Mouse (Mus musculus): ENCODE measurements around the gene Klhl3. TPM values are rescaled to one million over a fixed set of nuclear protein-coding genes. Genes with fewer than 3 reads are reported as not detected.

Gene Klhl3
- polyA plus RNA-seq, 1 experiment: 0.50 TPM

DNA sequence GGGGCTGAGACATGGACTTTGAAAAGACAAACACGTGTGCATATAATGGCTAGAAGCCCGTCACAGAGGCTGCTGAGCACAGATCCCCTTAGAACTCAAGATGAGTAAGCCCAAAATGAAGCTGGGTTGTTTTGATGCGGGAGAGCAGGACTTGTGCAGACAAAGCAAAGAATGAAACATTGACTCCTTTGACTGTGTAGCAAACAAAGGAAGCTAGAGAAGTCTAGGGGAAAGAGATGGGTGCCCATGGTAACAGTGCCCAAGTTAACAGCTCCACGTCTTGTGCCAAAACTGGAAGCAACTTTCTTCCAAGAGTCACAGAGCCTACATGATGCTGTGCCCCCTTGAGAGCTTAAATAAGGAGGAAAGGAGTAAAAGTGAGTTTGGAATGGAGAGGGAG lies 59.8 kb downstream of the Klhl3 start:
- WGBS: 85% methylated on average over 4 of the region's 4 CpGs
- Histone ChIP-seq H3K4me1 (ENCODE audit: control insufficient read depth, insufficient read depth, low read length) (no peaks in the 10 kb centered on the region; the same call in 1 of the 2 replicates), H3K4me3 (replicated peaks; ENCODE audit: control insufficient read depth, low read depth, low read length) (no peak overlapping the region), H3K27ac (ENCODE audit: control insufficient read depth, insufficient read depth, low read depth, low read length, poor library complexity) (no peak overlapping the region)
- TF ChIP-seq POLR2A (IDR thresholded peaks at IDR 0.05; ENCODE audit: borderline replicate concordance, control insufficient read depth, low read depth, low read length) (no peak), CTCF (IDR thresholded peaks at IDR 0.05; ENCODE audit: control insufficient read depth, insufficient read depth, low read length) (no peak)

DNA sequence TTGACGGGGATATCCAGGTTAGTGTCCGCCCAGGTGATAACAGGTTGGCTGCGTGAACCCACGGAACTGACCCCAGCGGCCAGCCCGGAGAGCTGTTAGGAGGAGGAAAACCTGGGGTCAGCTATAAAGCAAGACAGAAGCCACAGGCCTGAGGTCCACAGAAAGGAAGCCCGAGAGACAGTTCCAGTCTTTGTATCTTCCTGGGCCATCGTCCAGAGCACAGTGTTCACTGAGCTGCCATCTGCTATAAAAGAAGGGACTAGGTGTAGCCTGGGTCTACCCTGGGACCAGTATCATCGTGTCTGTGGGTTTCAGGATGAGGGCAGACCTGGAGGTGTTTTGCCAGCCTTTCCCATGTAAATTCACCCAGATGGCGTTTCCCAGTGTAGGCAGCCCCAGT lies 61.7 kb downstream of the Klhl3 start:
- Histone ChIP-seq H3K4me1 (ENCODE audit: control insufficient read depth, insufficient read depth, low read length) (no peaks in the 10 kb centered on the region), H3K4me3 (replicated peaks; ENCODE audit: control insufficient read depth, low read depth, low read length) (no peak overlapping the region), H3K27ac (ENCODE audit: control insufficient read depth, insufficient read depth, low read depth, low read length, poor library complexity) (no peak overlapping the region)
- whole genome bisulfite sequencing: 82% methylated on average over 10 of the region's 10 CpGs
- TF ChIP-seq CTCF (IDR thresholded peaks at IDR 0.05; ENCODE audit: control insufficient read depth, insufficient read depth, low read length) (no peak), POLR2A (IDR thresholded peaks at IDR 0.05; ENCODE audit: borderline replicate concordance, control insufficient read depth, low read depth, low read length) (no peak)

DNA sequence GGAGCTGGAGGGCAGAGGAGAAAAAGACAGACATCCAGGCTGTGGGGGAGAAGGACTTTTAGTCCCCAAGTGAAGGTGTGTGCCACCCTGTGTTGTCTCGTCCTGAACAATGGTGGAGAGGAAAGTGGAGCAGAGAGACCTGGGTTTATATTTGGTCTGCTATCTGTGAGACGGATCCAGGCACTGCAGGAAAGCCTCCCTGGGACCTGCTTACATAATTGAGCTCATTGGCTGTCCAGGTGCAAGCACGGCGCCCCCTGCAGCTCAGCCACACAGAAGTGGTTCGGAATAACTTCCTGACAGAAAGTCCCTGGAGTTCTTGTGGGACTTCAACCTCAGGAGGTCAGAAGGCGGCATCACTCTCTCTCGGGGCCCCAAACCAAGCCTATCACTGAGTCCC lies 62.1 kb downstream of the Klhl3 start:
- Histone ChIP-seq H3K4me1 (ENCODE audit: control insufficient read depth, insufficient read depth, low read length) (no peaks in the 10 kb centered on the region), H3K27ac (ENCODE audit: control insufficient read depth, insufficient read depth, low read depth, low read length, poor library complexity) (no peak overlapping the region), H3K4me3 (replicated peaks; ENCODE audit: control insufficient read depth, low read depth, low read length) (no peak overlapping the region)
- TF ChIP-seq CTCF (IDR thresholded peaks at IDR 0.05; ENCODE audit: control insufficient read depth, insufficient read depth, low read length): no peak
- no peak for TF ChIP-seq POLR2A (IDR thresholded peaks at IDR 0.05; ENCODE audit: borderline replicate concordance, control insufficient read depth, low read depth, low read length)
- WGBS: 82% methylated on average over 7 of the region's 7 CpGs

DNA sequence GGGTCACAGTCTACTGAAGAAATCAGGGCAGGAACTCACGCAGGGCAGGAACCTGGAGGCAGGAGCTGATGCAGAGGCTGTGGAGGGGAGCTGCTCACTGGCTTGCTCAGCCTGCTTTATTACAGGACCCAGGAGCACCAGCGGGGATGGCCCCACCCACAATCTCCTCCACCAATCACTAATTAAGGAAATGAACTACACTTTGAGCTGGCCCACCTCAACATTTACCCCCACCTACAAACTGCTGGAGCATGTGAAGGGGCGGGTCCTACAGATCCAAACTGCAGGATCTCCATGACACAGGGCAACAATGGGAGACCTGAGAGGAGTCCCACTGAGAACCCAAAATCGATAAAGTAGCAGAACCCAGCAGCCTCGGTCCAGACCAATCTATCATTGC lies 64.3 kb downstream of the Klhl3 start:
- Histone ChIP-seq H3K27ac (ENCODE audit: control insufficient read depth, insufficient read depth, low read depth, low read length, poor library complexity) (no peak overlapping the region), H3K4me3 (replicated peaks; ENCODE audit: control insufficient read depth, low read depth, low read length) (no peak overlapping the region), H3K4me1 (ENCODE audit: control insufficient read depth, insufficient read depth, low read length) (no peaks in the 10 kb centered on the region)
- TF ChIP-seq POLR2A (IDR thresholded peaks at IDR 0.05; ENCODE audit: borderline replicate concordance, control insufficient read depth, low read depth, low read length) (no peak), CTCF (IDR thresholded peaks at IDR 0.05; ENCODE audit: control insufficient read depth, insufficient read depth, low read length) (no peak)
- WGBS: 77% methylated on average over 5 of the region's 5 CpGs

DNA sequence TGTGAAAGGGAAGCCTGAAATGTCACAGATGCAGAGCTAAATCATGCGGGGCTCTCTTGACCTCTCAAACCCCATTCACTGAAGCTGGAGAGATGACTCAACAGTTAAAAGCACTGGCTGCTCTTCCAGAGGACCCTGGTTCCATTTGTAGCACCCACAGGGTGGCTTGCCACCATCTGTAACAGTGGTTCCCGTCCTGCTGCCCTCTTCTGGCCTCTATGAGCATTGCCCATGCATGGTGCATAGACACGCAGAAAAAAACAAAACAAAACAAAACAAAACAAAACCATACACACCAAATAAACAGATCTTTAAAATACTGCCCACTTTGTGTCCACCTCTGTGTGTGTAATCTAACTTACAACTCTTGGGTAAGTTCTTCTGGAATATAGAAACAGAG lies 65.3 kb downstream of the Klhl3 start:
- no peak overlapping the region for H3K4me3 ChIP-seq (replicated peaks; ENCODE audit: control insufficient read depth, low read depth, low read length)
- no peak overlapping the region for H3K27ac ChIP-seq (ENCODE audit: control insufficient read depth, insufficient read depth, low read depth, low read length, poor library complexity)
- WGBS: 78% methylated on average over 3 of the region's 3 CpGs
- no peaks in the 10 kb centered on the region for H3K4me1 ChIP-seq (ENCODE audit: control insufficient read depth, insufficient read depth, low read length)
- TF ChIP-seq CTCF (IDR thresholded peaks at IDR 0.05; ENCODE audit: control insufficient read depth, insufficient read depth, low read length): peak; percentile 30; the same call in 1 of the 2 replicates
- TF ChIP-seq POLR2A (IDR thresholded peaks at IDR 0.05; ENCODE audit: borderline replicate concordance, control insufficient read depth, low read depth, low read length): no peak

DNA sequence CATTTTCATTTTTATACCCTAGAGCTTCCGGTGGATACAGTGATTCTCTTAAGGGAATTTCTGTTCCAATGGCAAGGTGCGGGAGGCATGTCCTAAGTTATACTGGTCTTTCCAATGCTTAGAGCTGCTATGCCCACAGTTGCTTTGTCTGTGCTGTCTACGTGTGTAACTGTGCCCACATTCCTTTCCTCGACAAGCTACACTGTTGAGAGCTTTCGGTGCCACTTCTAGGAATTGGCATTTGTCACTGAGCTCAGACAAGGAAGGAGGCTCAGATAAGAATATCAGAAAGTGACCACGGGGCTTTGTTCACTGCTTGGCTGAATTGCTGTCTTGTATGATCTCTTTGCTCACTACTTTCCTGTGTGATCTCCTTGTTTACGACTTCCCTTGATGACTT lies 67.2 kb downstream of the Klhl3 start:
- WGBS: 71% methylated on average over 7 of the region's 7 CpGs
- no peaks in the 10 kb centered on the region for H3K4me1 ChIP-seq (ENCODE audit: control insufficient read depth, insufficient read depth, low read length)
- H3K27ac ChIP-seq (ENCODE audit: control insufficient read depth, insufficient read depth, low read depth, low read length, poor library complexity): no peak overlapping the region
- TF ChIP-seq CTCF (IDR thresholded peaks at IDR 0.05; ENCODE audit: control insufficient read depth, insufficient read depth, low read length): no peak
- no peak for TF ChIP-seq POLR2A (IDR thresholded peaks at IDR 0.05; ENCODE audit: borderline replicate concordance, control insufficient read depth, low read depth, low read length)
- H3K4me3 ChIP-seq (replicated peaks; ENCODE audit: control insufficient read depth, low read depth, low read length): no peak overlapping the region

DNA sequence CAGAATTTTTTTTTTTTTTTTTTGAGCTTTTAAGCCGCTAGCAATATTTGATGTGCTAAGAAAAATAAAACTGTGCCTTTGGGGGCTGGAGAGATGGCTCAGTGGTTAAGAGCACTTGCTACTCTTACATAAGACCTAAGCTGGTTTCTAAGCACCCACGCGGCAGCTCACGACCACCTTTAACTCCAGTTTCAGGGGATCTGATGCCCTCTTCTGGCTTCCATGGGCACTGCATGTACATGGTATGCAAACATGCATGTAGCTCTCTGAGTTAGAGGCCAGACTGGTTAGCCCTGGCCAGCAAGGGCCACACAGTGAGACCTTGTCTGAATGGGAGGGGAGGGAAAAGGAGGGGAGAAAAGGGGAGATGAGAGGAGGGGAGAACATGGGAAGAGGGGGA lies 68.1 kb downstream of the Klhl3 start:
- no peaks in the 10 kb centered on the region for H3K4me1 ChIP-seq (ENCODE audit: control insufficient read depth, insufficient read depth, low read length)
- TF ChIP-seq POLR2A (IDR thresholded peaks at IDR 0.05; ENCODE audit: borderline replicate concordance, control insufficient read depth, low read depth, low read length): no peak
- TF ChIP-seq CTCF (IDR thresholded peaks at IDR 0.05; ENCODE audit: control insufficient read depth, insufficient read depth, low read length): no peak
- WGBS: 66% methylated on average over 4 of the region's 4 CpGs
- H3K27ac ChIP-seq (ENCODE audit: control insufficient read depth, insufficient read depth, low read depth, low read length, poor library complexity): no peak overlapping the region
- no peak overlapping the region for H3K4me3 ChIP-seq (replicated peaks; ENCODE audit: control insufficient read depth, low read depth, low read length)

DNA sequence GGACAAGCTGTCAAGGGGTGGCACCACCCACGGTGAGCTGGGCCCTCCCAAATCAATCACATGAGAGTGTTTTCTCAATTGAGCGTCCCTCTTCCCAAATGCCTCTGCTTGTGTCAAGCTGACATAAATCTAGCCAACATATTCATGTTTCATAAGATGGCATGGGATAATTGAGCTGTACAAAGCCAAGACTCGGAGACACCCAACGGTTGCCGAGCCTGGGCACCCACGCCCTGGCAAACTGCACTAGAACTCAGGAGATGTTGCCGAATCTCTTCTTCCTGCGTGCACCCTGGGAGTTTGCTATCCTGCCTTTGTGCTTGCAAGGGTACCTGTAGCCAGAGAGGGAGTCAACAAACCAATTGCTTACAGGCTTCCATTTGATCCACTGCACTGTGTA lies 70.1 kb downstream of the Klhl3 start:
- H3K4me3 ChIP-seq (replicated peaks; ENCODE audit: control insufficient read depth, low read depth, low read length): no peak overlapping the region
- H3K27ac ChIP-seq (ENCODE audit: control insufficient read depth, insufficient read depth, low read depth, low read length, poor library complexity): no peak overlapping the region
- WGBS: 82% methylated on average over 8 of the region's 8 CpGs
- TF ChIP-seq CTCF (IDR thresholded peaks at IDR 0.05; ENCODE audit: control insufficient read depth, insufficient read depth, low read length) (no peak), POLR2A (IDR thresholded peaks at IDR 0.05; ENCODE audit: borderline replicate concordance, control insufficient read depth, low read depth, low read length) (no peak)
- H3K4me1 ChIP-seq (ENCODE audit: control insufficient read depth, insufficient read depth, low read length): no peaks in the 10 kb centered on the region

DNA sequence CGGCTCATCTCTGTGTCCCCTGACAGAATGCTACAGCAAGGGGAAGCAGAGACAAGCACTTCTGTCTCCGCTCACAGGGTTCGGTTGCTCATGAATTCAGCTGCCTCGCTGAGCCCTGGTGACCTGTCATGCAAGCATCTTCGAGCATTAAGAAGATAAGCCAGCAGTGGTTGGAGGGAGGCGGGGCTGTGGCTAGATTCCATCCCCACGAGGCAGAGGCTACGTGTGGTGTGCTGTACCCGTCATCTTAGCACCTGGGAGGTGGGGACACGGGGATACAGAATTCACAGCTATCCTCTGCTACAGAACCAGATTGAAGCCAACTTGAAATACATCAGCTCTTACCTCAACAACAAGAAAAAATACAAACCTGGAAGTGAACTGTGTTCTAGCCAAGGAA lies 73.3 kb downstream of the Klhl3 start:
- 55% methylated on average over 10 of the region's 10 CpGs for WGBS
- TF ChIP-seq POLR2A (IDR thresholded peaks at IDR 0.05; ENCODE audit: borderline replicate concordance, control insufficient read depth, low read depth, low read length) (no peak), CTCF (IDR thresholded peaks at IDR 0.05; ENCODE audit: control insufficient read depth, insufficient read depth, low read length) (no peak)
- Histone ChIP-seq H3K27ac (ENCODE audit: control insufficient read depth, insufficient read depth, low read depth, low read length, poor library complexity) (no peak overlapping the region), H3K4me1 (ENCODE audit: control insufficient read depth, insufficient read depth, low read length) (no peaks in the 10 kb centered on the region), H3K4me3 (replicated peaks; ENCODE audit: control insufficient read depth, low read depth, low read length) (no peak overlapping the region)
